Mouse (Mus musculus): ENCODE data around the gene Adam12.

Adam12 gene

GRCm38 (mm10) chr7:134009157-134009556, 222.8 kb downstream of the Adam12 start:
- no peak for DNase-seq (ENCODE audit: low spot score)

- no peak for DNase-seq (ENCODE audit: low spot score)
Measured at GRCm38 (mm10) chr7:134007942-134008361, 224.0 kb downstream of the Adam12 start.

DNA sequence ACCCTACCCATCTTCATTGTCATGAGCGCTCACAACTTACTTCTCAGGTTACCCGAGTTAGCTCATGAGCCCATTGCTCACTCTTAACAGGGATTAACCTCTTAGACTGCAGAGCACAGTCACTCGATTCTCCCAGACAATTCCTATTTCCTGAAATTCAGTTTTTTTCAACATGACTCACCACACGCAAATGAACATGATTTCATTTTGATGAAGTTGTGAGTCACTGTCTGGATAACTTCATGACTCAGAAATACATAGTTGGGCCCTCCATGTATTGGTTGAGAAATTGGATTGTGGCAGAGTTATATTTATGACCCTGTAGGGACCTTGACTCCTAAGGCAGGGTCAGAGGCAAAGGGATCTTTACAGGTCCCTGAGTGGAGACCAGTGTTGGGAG, 230.4 kb downstream of the Adam12 start:
- no peak for DNase-seq (ENCODE audit: low spot score)

DNA sequence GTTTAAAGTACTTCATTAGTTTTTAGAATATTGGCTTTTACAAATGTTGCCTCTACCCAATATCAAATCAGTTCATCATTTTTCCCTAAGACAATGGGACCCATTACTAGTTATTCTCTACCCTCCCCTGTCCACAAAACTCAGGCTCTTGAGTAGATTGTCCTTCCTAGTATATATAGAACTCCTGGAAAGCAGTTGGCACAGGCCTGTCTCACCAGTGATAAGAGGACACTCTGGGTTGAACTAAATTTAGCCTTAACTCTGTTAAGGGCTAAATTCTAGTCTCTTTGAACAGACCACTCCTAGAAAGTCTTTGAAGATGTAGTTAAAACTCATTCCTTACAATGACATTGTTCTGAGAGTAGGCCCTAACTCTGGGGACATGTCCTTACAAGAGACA, 241.0 kb downstream of the Adam12 start:
- DNase-seq (ENCODE audit: low spot score): no peak

- DNase-seq (ENCODE audit: low spot score): no peak
Measured at GRCm38 (mm10) chr7:133988356-133988755, 243.6 kb downstream of the Adam12 start.

GRCm38 (mm10) chr7:133986201-133986600, 245.7 kb downstream of the Adam12 start:
- no peak for DNase-seq (ENCODE audit: low spot score)

GRCm38 (mm10) chr7:133985648-133986047, 246.3 kb downstream of the Adam12 start:
- no peak for DNase-seq (ENCODE audit: low spot score)

GRCm38 (mm10) chr7:133976388-133977122, 255.4 kb downstream of the Adam12 start:
- no peak for DNase-seq (ENCODE audit: low spot score)

- DNase-seq (ENCODE audit: low spot score): no peak
Measured at GRCm38 (mm10) chr7:133971086-133971485, 260.9 kb downstream of the Adam12 start.

DNA sequence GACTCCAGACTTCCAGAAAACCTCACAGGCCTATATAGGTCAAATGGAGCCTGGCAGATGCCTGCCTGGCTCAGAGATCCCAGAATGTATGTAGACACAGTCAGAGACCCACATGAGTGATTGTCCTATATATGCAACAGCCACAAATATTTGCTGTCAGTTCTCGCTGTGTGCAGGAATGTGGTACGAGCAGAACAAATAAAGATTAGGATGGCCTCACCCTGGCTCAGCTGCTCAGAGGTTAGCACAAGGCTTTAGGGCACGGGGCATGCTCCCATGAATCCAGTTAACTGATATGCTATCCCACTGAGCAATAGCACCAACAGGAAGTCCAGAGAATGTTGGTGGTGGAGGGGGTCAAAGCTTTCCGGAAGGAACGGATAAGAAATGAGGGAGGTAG, 261.5 kb downstream of the Adam12 start:
- DNase-seq (ENCODE audit: low spot score): peak; percentile 27

DNA sequence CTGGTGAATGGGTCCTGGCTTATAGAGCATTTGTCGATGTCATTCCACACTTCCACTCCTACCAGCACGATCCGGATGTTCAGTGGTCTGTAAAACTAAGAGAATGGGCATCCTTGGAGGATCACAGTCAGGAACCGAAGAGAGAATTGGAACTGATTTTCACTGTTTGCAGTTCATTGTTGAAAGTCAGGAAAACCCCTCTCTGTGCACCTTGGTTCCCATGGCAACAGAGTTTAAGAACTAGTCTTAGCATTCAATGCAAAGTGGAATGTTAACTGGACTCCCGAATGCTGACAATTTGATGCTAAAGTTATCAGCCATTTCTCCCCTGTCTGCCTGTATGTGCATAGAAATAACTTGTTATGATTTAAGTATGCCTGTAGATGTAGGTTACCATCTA, 264.0 kb downstream of the Adam12 start:
- no peak for DNase-seq (ENCODE audit: low spot score)

DNA sequence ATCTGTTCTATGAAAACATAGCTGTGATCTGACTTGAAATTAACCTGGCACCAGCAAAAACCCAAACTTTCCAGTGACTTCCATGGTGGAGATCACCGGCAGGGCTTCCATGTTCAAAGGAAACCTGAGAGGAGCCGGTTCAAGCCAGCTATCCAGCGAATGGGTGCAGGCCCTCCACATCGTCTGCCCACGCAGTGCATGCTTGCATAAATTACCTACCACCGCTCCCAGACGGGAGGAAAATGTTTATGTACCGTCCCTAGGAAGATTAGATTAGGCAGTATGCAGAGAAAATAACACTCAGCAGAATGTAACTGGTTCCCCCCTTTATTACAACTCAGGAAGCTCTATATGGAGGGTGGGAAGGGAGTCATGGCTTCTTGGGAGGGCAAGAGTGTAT, 268.4 kb downstream of the Adam12 start:
- DNase-seq (ENCODE audit: low spot score): no peak

DNA sequence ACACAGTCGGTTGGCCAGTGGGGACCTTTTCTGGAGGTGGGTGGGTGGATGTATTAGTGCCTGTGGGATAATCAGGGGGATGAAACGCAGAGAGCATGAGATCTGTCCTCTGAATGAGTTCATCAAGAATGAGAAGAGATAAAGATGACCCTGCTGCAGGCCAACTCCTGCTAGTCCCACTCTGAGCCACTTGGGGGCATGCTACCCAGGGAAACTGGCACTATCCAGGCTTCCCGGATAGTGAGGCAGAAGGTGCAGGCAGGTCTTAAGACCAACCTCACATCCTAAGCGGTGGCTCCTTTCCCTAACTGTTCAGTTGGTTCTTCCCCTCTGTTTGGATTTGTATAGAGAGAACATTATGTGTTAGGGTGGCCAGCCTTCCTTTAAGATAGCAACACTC, 272.7 kb downstream of the Adam12 start:
- DNase-seq (ENCODE audit: low spot score): peak; percentile 53

DNA sequence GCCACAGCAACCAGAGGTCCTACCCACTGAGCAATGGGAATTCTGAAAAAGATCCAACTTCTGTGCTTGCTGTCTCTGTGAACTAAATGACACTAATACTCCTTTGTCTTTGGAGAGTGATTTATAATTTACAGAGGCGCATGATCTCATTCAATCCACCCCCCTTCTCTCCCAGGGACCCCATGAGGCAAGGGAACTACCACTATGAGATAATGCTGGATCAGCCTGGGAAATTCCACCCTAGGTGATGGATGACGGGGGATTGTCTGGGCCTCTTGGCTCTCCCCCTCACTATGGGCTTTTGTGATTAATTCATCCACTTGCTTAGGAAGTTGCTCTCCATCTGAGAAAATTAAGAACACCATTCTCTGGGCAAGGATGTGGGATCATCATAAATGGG, 274.1 kb downstream of the Adam12 start:
- DNase-seq (ENCODE audit: low spot score): no peak

GRCm38 (mm10) chr7:133954111-133955091, 277.5 kb downstream of the Adam12 start:
- DNase-seq (ENCODE audit: low spot score): no peak

- no peak for DNase-seq (ENCODE audit: low spot score)
Measured at GRCm38 (mm10) chr7:133951777-133952545, 280.0 kb downstream of the Adam12 start.

DNA sequence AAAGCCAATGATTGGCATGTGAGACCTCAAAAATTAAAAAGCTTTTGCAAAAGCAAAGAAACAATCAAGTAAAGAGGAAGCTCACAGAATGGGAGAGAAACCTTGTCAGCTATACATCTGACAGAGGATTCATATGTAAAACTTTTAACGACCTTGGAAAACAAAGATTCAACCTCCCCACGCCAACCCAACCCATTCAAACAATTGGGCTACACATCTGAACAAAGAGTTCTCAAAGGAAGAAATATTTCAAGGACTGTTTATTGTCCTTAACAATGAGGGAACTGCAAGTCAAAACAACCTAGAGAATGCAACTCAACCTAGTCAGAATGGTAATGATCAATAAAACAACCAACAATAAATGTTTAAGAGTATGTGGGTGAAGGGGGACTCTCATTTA, 284.6 kb downstream of the Adam12 start:
- DNase-seq (ENCODE audit: low spot score): no peak

- DNase-seq (ENCODE audit: low spot score): no peak
Measured at GRCm38 (mm10) chr7:133946757-133947345, 285.1 kb downstream of the Adam12 start.

DNA sequence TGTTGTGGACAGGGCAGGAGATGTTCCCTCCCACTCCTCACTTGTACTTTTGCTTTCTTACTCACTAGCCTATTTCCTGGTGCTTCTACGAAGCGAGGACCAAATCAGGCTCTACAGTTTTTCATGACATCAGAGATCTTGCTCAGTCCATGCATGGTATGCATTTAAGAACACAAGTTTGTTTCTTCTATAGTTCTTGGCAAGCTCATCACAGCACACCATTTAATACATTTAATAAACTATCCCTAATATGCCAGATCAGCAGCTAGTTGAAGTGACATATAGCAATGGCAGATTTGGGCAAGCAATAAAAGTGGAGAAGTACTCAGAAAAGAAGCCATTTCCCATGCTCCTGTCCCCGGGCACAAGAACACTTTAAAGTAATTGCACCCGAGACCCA, 285.8 kb downstream of the Adam12 start:
- DNase-seq (ENCODE audit: low spot score): no peak

- no peak for DNase-seq (ENCODE audit: low spot score)
Measured at GRCm38 (mm10) chr7:133940405-133940804, 291.5 kb downstream of the Adam12 start.

DNA sequence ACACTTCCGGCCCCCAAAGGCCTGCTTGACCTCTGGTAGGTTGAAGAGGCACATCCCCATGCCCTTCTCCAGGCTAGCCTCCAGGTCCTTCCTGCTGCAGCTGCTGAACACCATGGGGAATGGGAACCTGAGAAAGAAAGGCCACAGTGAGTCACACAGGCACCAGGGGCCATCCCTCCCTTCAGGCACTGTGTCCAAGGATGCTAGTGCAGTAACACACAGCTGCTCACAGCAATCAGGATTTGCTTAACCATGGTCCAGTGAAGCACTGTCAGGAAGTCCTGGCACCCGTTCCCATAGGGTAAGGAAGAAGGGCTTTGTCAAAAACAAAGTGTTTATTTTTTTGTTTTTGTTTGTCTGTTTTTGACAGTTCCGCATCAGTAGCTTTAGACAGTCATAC, 294.5 kb downstream of the Adam12 start:
- DNase-seq (ENCODE audit: low spot score): no peak

- peak; percentile 72 for DNase-seq (ENCODE audit: low spot score)
Measured at GRCm38 (mm10) chr7:133936377-133936776, 295.6 kb downstream of the Adam12 start.

Measured in retina, embryonic 14.5 days (tissue).